Mouse (Mus musculus): ENCODE measurements at regions not wholly inside any gene's neighbourhood (a gene's known extent, or its start where the extent isn't known, plus 50 kb on each side); places are given as distances from the start of the nearest gene placed in this dataset.

GRCm38 (mm10) chr5:81916667-81917066 lies 896.7 kb downstream of the Adgrl3 start:
- no peak for TF ChIP-seq POLR2AphosphoS2 (IDR thresholded peaks at IDR 0.05; ENCODE audit: insufficient read length, low read depth)
- TF ChIP-seq SRF (IDR thresholded peaks at IDR 0.05; ENCODE audit: control insufficient read depth, insufficient read length, low read depth): no peak
- no peak for TF ChIP-seq POLR2A (IDR thresholded peaks at IDR 0.05; ENCODE audit: insufficient read length, low read depth)
- TF ChIP-seq E2F4 (IDR thresholded peaks at IDR 0.05; ENCODE audit: insufficient read depth): no peak
- peak; percentile 52 to 55 (median 52) for TF ChIP-seq MYOD1 (IDR thresholded peaks at IDR 0.05; ENCODE audit: control insufficient read depth in 1 of 3, insufficient read length in 2 of 3, low read depth in 2 of 3)
- TF ChIP-seq MAX (IDR thresholded peaks at IDR 0.05; ENCODE audit: low read depth): no peak
- no peak for TF ChIP-seq TCF3 (IDR thresholded peaks at IDR 0.05; ENCODE audit: insufficient read length, low read depth)
- no peak for TF ChIP-seq USF1 (IDR thresholded peaks at IDR 0.05; ENCODE audit: low read depth)
- TF ChIP-seq MYOG (IDR thresholded peaks at IDR 0.05; ENCODE audit: control insufficient read depth in 1 of 3, insufficient read depth in 1 of 3, insufficient read length in 2 of 3, low read depth in 2 of 3): peak in 1 of 3 experiments; percentile 76

Data from myocyte (in vitro differentiated cells).